Mouse (Mus musculus): ENCODE results near the gene Papln.

The Papln gene

GRCm38 (mm10) chr12:83767833-83768232, 4.4 kb downstream of the Papln start:
- no peak for DNase-seq (ENCODE audit: low read depth in 1 of 2, low spot score in 2 of 2)

- no peak for DNase-seq (ENCODE audit: low read depth in 1 of 2, low spot score in 2 of 2)
These were observed 4.9 kb downstream of the Papln start for GRCm38 (mm10) chr12:83768235-83768899.

- DNase-seq (ENCODE audit: low read depth in 1 of 2, low spot score in 2 of 2): no peak
These were observed 7.2 kb downstream of the Papln start for GRCm38 (mm10) chr12:83770418-83771256.

- DNase-seq (ENCODE audit: low read depth in 1 of 2, low spot score in 2 of 2): no peak
These were observed 12.2 kb downstream of the Papln start for GRCm38 (mm10) chr12:83775621-83776020.

- no peak for DNase-seq (ENCODE audit: low read depth in 1 of 2, low spot score in 2 of 2)
These were observed 13.3 kb downstream of the Papln start for GRCm38 (mm10) chr12:83776766-83777165.

- DNase-seq (ENCODE audit: low read depth in 1 of 2, low spot score in 2 of 2): no peak
These were observed 16.7 kb downstream of the Papln start for GRCm38 (mm10) chr12:83780181-83780580.

GRCm38 (mm10) chr12:83781204-83781603, 17.8 kb downstream of the Papln start:
- no peak for DNase-seq (ENCODE audit: low read depth in 1 of 2, low spot score in 2 of 2)

- DNase-seq (ENCODE audit: low read depth in 1 of 2, low spot score in 2 of 2): no peak
These were observed 18.3 kb downstream of the Papln start for GRCm38 (mm10) chr12:83781640-83782278.

- DNase-seq (ENCODE audit: low read depth in 1 of 2, low spot score in 2 of 2): no peak
These were observed 19.2 kb downstream of the Papln start for GRCm38 (mm10) chr12:83782669-83783068.

GRCm38 (mm10) chr12:83785305-83785704, 21.9 kb downstream of the Papln start:
- DNase-seq (ENCODE audit: low read depth in 1 of 2, low spot score in 2 of 2): no peak

- DNase-seq (ENCODE audit: low read depth in 1 of 2, low spot score in 2 of 2): no peak
These were observed 25.8 kb downstream of the Papln start for GRCm38 (mm10) chr12:83789051-83789780.

GRCm38 (mm10) chr12:83789781-83790140, 26.3 kb downstream of the Papln start:
- DNase-seq (ENCODE audit: low read depth in 1 of 2, low spot score in 2 of 2): no peak

GRCm38 (mm10) chr12:83790749-83791148, 27.3 kb downstream of the Papln start:
- no peak for DNase-seq (ENCODE audit: low read depth in 1 of 2, low spot score in 2 of 2)

GRCm38 (mm10) chr12:83791737-83792136, 28.3 kb downstream of the Papln start:
- DNase-seq (ENCODE audit: low read depth in 1 of 2, low spot score in 2 of 2): no peak

GRCm38 (mm10) chr12:83792706-83793410, 29.4 kb downstream of the Papln start:
- no peak for DNase-seq (ENCODE audit: low read depth in 1 of 2, low spot score in 2 of 2)

GRCm38 (mm10) chr12:83795051-83795450, 31.6 kb downstream of the Papln start:
- DNase-seq (ENCODE audit: low read depth in 1 of 2, low spot score in 2 of 2): no peak

- DNase-seq (ENCODE audit: low read depth in 1 of 2, low spot score in 2 of 2): no peak
These were observed 32.2 kb downstream of the Papln start for GRCm38 (mm10) chr12:83795586-83795985.

- DNase-seq (ENCODE audit: low read depth in 1 of 2, low spot score in 2 of 2): no peak
These were observed 34.9 kb downstream of the Papln start for GRCm38 (mm10) chr12:83798313-83798712.

- DNase-seq (ENCODE audit: low read depth in 1 of 2, low spot score in 2 of 2): no peak
These were observed 37.5 kb downstream of the Papln start for GRCm38 (mm10) chr12:83800943-83801342.

GRCm38 (mm10) chr12:83803641-83804040, 40.2 kb downstream of the Papln start:
- DNase-seq (ENCODE audit: low read depth in 1 of 2, low spot score in 2 of 2): no peak

- DNase-seq (ENCODE audit: low read depth in 1 of 2, low spot score in 2 of 2): no peak
These were observed 48.5 kb downstream of the Papln start for GRCm38 (mm10) chr12:83811901-83812300.

Measured in monocyte, adult 2 months (primary cell).